Mouse (Mus musculus) forebrain, embryonic 10.5 days (tissue): ENCODE measurements around the gene Nup93. TPM values are rescaled to one million over a fixed set of nuclear protein-coding genes. Genes with fewer than 3 reads are reported as not detected.

Experiments used
- DNase-seq: peaks from one replicate; pipeline ENCODE4 v3.0.0-alpha.2; 2017; ENCODE audit warnings: low spot score; ENCODE audit errors: extremely low spot score
- H3K27ac ChIP-seq: fragments of 300-500 bp; sonication (generic); 2 replicates; pipeline ENCODE4 v1.5.1; 2016; ENCODE audit warnings: mild to moderate bottlenecking
- H3K27me3 ChIP-seq: fragments of 300-500 bp; sonication (generic); 2 replicates; pipeline ENCODE4 v1.6.1; 2016; ENCODE audit warnings: mild to moderate bottlenecking; ENCODE audit not compliant: poor library complexity, severe bottlenecking
- H3K36me3 ChIP-seq: fragments of 300-500 bp; sonication (generic); replicated peaks from 2 replicates; pipeline ENCODE4 v1.6.1; 2016; ENCODE audit warnings: mild to moderate bottlenecking, moderate library complexity
- H3K4me1 ChIP-seq: fragments of 300-500 bp; sonication (generic); 2 replicates; pipeline ENCODE4 v1.6.1; 2016
- H3K4me3 ChIP-seq: fragments of 300-500 bp; sonication (generic); 2 replicates; pipeline ENCODE4 v1.5.1; 2016; ENCODE audit warnings: mild to moderate bottlenecking, moderate library complexity
- H3K9me3 ChIP-seq: fragments of 300-500 bp; sonication (generic); 2 replicates; pipeline ENCODE4 v1.6.1; 2016; ENCODE audit warnings: mild to moderate bottlenecking, moderate library complexity
- WGBS: fragments of 180-500 bp; shearing (Covaris S2); methylation state at CpG from one replicate; pipeline ENCODE4 v1.1.7; 2016; 5-methylcytosine and 5-hydroxymethylcytosine counted together
- polyA plus RNA-seq: library from polyadenylated mRNA; unstranded; fragments of >200 nt; fragmentation: Nextera tagmentation; extraction: Ambion mirVana; gene quantifications from 2 replicates; pipeline ENCODE4 v1.2.1, GENCODE M21; 2016

Nup93 gene
- polyA plus RNA-seq, 1 experiment from 2014 or later = 155 TPM

- no peak for DNase-seq
These were observed 35.6 kb downstream of the Nup93 start for GRCm38 (mm10) chr8:94249836-94250435.

GRCm38 (mm10) chr8:94258881-94259280 lies 44.5 kb downstream of the Nup93 start:
- Histone ChIP-seq H3K4me1 (peaks cover 7% of the 10 kb centered on the region; the same call in 1 of the 2 replicates), H3K27me3 (no peaks in the 10 kb centered on the region), H3K36me3 (no peaks in the 10 kb centered on the region), H3K9me3 (no peaks in the 10 kb centered on the region), H3K27ac (no peak overlapping the region), H3K4me3 (no peak overlapping the region)
- 89% methylated on average over 6 of the region's 6 CpGs for WGBS
- DNase-seq = no peak

More at GRCm38 (mm10) chr8:94249836-94250435, 35.6 kb downstream of the Nup93 start:
- Histone ChIP-seq H3K36me3 (peaks cover 21% of the 10 kb centered on the region), H3K9me3 (no peaks in the 10 kb centered on the region), H3K4me1 (0 out of 2 replicates have a peak, but pooled peaks cover 6% of the 10 kb centered on the region), H3K27me3 (no peaks in the 10 kb centered on the region), H3K4me3 (no peak overlapping the region), H3K27ac (no peak overlapping the region)
- WGBS = 93% methylated on average over 2 of the region's 2 CpGs

GRCm38 (mm10) chr8:94262626-94263297 lies 48.4 kb downstream of the Nup93 start:
- WGBS = 65% methylated on average over 3 of the region's 3 CpGs
- DNase-seq = no peak
- Histone ChIP-seq H3K27me3 (no peaks in the 10 kb centered on the region), H3K9me3 (no peaks in the 10 kb centered on the region), H3K4me1 (peaks cover 31% of the 10 kb centered on the region), H3K4me3 (no peak overlapping the region), H3K27ac (no peak overlapping the region), H3K36me3 (no peaks in the 10 kb centered on the region)

GRCm38 (mm10) chr8:94266344-94267191 lies 52.2 kb downstream of the Nup93 start:
- Histone ChIP-seq H3K9me3 (no peaks in the 10 kb centered on the region), H3K36me3 (no peaks in the 10 kb centered on the region), H3K27ac (peak overlapping the region; percentile 56; the same call in 1 of the 2 replicates), H3K27me3 (no peaks in the 10 kb centered on the region), H3K4me3 (no peak overlapping the region), H3K4me1 (peaks cover 54% of the 10 kb centered on the region)
- no peak for DNase-seq
- 41% methylated on average over 10 of the region's 10 CpGs for WGBS

GRCm38 (mm10) chr8:94268359-94268890 lies 54.1 kb downstream of the Nup93 start:
- no peak for DNase-seq
- no peaks in the 10 kb centered on the region for H3K9me3 ChIP-seq
- 71% methylated on average over 3 of the region's 3 CpGs for WGBS
- H3K27ac ChIP-seq = no peak overlapping the region
- peaks cover 48% of the 10 kb centered on the region for H3K4me1 ChIP-seq
- H3K27me3 ChIP-seq = no peaks in the 10 kb centered on the region
- H3K4me3 ChIP-seq = no peak overlapping the region
- no peaks in the 10 kb centered on the region for H3K36me3 ChIP-seq

- WGBS = 92% methylated on average over 7 of the region's 7 CpGs
- Histone ChIP-seq H3K36me3 (no peaks in the 10 kb centered on the region), H3K9me3 (no peaks in the 10 kb centered on the region), H3K4me1 (peaks cover 38% of the 10 kb centered on the region), H3K27ac (no peak overlapping the region), H3K27me3 (no peaks in the 10 kb centered on the region), H3K4me3 (no peak overlapping the region)
- no peak for DNase-seq
These were observed 55.9 kb downstream of the Nup93 start for GRCm38 (mm10) chr8:94270309-94270708.

DNA sequence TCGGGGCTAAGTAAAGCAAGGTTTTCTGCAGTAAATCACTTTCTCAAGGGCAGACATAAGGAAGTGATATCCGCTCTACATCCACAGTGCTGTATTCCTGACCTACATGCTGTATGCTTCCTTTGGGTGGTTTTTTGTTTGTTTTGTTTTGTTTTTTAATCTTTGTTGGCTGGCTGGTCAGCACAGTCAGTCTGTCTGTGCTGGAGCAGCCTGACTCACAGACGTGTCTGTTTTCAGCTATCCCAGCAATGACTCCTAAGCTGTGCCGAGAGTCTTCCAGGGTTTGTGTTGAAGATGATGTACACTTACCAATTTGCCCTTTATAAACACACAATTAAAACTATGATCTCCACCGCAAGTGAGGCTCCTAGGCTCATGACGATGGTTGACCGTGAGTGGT lies 56.7 kb downstream of the Nup93 start:
- no peak for DNase-seq
- H3K27me3 ChIP-seq = no peaks in the 10 kb centered on the region
- H3K4me3 ChIP-seq = no peak overlapping the region
- H3K36me3 ChIP-seq = no peaks in the 10 kb centered on the region
- 90% methylated on average over 7 of the region's 7 CpGs for WGBS
- no peak overlapping the region for H3K27ac ChIP-seq
- H3K9me3 ChIP-seq = no peaks in the 10 kb centered on the region
- peaks cover 37% of the 10 kb centered on the region for H3K4me1 ChIP-seq

DNA sequence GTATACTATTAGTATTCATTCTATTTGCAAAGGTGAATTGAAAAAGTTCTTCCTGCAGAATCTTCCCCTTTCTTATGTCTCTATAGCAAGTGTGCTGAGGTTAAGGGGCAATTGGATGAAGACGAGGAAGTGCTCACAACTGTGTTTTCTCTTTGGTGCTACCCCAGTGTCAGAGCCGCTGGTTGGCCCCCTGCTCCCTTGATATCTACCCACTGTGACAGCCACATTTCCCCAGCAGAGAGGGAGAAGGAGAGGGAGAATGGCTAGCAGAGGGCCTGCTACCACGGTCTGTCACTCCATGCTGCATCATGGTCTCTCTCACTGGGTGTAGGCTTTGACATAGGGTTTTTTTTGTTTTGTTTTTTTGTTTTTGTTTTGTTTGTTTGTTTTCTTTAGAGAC lies 58.2 kb downstream of the Nup93 start:
- H3K4me1 ChIP-seq = peaks cover 23% of the 10 kb centered on the region
- no peaks in the 10 kb centered on the region for H3K27me3 ChIP-seq
- no peaks in the 10 kb centered on the region for H3K9me3 ChIP-seq
- H3K4me3 ChIP-seq = no peak overlapping the region
- no peak overlapping the region for H3K27ac ChIP-seq
- DNase-seq = no peak
- no peaks in the 10 kb centered on the region for H3K36me3 ChIP-seq
- WGBS = 87% methylated on average over 3 of the region's 3 CpGs

DNA sequence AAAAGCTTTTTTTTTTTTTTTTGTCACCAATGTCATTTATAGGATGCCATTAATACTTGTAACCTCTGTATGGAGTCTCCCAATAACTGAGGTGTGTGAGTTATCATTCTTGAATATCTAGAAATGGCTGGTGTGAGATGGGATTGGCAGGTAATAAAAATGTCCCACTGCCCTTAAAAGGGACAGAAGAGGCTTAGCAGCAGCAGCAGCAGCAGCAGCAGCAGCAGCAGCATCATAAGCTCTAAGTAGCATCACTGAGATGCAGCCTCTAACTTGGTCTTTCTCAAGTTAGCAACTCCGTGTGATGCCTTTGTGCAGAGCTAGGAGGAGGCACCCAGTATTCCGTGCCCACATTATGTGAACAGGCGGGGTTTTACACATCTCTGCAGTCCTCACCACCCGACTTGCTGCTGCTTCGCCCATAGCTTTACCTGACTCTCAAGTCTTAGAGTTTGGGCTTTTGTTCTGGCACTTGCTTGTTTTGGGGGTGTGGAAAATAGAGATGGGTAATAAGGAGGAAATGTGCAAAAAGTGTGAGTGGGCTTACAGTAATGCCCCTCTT lies 59.0 kb downstream of the Nup93 start:
- no peaks in the 10 kb centered on the region for H3K27me3 ChIP-seq
- H3K36me3 ChIP-seq = no peaks in the 10 kb centered on the region
- peaks cover 18% of the 10 kb centered on the region for H3K4me1 ChIP-seq
- no peak overlapping the region for H3K4me3 ChIP-seq
- no peak for DNase-seq
- H3K9me3 ChIP-seq = no peaks in the 10 kb centered on the region
- no peak overlapping the region for H3K27ac ChIP-seq
- WGBS = 86% methylated on average over 5 of the region's 5 CpGs

DNA sequence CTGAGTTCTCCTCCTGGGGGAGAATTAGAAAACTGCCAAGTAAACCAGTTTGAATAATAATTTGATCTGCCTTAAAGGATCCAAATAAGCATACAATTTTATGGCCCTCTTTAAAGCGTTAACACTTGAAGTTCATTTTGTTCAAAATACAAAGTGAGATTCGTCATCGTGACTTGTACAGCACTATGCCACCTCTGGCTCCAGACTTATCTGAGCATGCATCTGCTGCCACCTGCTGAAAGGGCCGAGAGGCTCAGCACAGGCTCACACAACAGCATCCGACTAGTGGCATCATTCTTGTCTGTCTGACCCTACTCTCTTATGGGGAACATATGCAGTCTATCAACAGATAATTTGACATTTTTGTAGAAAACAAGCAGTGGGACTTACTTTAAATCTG lies 59.7 kb downstream of the Nup93 start:
- no peak overlapping the region for H3K4me3 ChIP-seq
- peaks cover 15% of the 10 kb centered on the region for H3K4me1 ChIP-seq
- no peaks in the 10 kb centered on the region for H3K27me3 ChIP-seq
- no peak for DNase-seq
- H3K36me3 ChIP-seq = no peaks in the 10 kb centered on the region
- no peak overlapping the region for H3K27ac ChIP-seq
- 86% methylated on average over 5 of the region's 5 CpGs for WGBS
- no peaks in the 10 kb centered on the region for H3K9me3 ChIP-seq

DNA sequence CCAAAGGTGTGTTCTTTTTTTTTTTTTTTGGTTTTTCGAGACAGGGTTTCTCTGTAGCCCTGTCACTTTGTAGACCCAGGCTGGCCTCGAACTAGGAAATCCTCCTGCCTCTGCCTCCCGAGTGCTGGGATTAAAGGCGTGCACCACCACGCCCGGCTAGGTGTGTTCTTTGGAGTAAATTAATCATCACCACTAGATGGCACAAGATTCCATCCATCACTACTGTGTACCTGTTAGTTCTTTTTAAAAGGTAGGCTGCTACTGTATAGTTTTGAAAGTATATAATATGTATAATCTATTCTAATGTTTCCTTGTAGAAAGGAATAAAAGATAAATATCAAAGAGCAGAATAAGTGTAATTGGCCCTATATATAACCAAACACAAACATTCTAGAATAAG lies 63.9 kb downstream of the Nup93 start:
- Histone ChIP-seq H3K36me3 (no peaks in the 10 kb centered on the region), H3K4me1 (no peaks in the 10 kb centered on the region), H3K27me3 (no peaks in the 10 kb centered on the region), H3K4me3 (no peak overlapping the region), H3K27ac (no peak overlapping the region), H3K9me3 (no peaks in the 10 kb centered on the region)
- 93% methylated on average over 6 of the region's 6 CpGs for WGBS
- DNase-seq = no peak

GRCm38 (mm10) chr8:94280001-94280613 lies 65.7 kb downstream of the Nup93 start:
- Histone ChIP-seq H3K4me1 (0 out of 2 replicates have a peak, but pooled peaks cover 6% of the 10 kb centered on the region), H3K9me3 (no peaks in the 10 kb centered on the region), H3K36me3 (no peaks in the 10 kb centered on the region), H3K27me3 (no peaks in the 10 kb centered on the region), H3K4me3 (no peak overlapping the region), H3K27ac (no peak overlapping the region)
- no peak for DNase-seq
- 87% methylated on average over 5 of the region's 5 CpGs for WGBS
